Mouse (Mus musculus): Measurements from ENCODE around the gene Aqp9.
"Not testable (repeated sequence)": the region's sequence is repeated elsewhere in the genome, so short reads cannot be mapped to it uniquely, and the experiment has no call there.

The Aqp9 gene

DNA sequence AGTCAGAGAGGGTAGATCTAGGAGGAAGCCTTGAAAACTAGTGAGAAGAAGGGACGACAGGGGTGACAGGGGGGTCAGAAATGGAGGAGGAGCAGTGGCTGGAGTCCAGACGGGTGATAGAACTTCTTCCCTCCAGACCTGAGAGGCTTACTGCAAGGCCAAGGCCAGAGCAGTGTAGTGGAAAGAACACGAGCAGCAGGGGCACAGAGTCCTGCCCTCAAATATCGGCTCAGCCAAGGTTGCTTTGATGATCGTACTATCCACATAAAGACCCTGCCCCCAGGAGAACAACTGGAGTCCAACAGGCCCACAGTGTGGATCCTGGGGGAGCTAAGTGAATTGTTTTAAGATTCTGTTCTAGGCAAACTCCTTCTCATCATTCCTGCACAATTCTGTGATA is 33.4 kb downstream of the Aqp9 start:
- no peak for DNase-seq

DNA sequence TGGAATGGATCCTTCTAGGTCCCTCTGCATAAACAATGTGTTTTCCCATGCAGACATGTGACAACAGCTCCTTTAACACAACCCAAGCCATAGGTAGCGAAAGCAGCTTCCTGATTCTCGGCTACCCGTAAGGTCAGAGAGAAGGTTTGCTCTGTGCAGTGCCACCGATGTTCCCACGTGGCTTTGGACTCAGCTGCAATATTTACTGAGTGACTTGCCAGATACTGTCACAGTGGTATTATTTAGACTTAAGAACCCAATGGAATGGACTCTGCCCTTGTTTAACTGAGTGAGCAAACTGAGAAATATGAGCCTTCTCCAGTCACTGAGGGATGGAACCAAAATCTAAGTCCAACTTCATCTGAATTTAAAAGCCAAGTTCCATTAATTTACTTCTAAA is 35.3 kb downstream of the Aqp9 start:
- DNase-seq: no peak

DNA sequence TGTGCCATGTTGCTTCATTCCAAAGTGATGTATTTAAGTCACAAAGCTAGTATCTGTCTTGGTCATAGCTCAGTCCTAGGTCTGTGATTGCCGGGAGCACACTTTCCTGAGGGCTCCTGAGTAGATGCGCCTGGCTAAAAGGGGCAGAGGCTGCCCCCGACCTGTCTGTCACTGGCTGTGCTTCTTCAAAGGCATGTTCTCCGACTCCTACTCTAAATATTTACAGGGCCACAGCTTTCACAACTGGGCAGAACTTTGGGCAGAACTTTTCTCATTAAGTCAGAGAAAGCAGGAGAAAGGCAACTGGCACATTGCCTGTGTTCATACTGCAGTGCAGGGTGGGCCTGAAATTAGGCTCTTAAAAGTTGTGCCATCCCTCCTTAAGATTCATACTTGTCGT is 36.7 kb downstream of the Aqp9 start:
- no peak for DNase-seq

DNA sequence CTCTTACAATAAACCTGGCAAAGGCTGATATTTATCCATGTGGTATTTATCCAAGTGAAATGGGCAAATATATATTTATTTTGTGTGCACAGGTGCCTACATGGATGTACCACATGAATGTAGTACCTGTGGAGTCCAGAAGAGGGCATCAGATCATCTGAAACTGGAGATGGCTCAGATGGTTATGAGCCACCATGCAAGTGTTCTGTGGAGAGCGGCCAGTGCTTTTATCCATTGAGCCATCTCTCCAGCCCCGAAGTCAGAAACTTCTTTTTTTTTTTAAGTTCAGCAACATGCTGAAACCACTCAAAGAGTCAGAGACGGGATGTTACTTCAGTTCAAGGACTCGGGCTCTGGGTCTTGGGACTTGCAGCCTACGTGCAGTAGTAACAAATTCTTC is 39.6 kb downstream of the Aqp9 start:
- peak; percentile 80 for DNase-seq

DNA sequence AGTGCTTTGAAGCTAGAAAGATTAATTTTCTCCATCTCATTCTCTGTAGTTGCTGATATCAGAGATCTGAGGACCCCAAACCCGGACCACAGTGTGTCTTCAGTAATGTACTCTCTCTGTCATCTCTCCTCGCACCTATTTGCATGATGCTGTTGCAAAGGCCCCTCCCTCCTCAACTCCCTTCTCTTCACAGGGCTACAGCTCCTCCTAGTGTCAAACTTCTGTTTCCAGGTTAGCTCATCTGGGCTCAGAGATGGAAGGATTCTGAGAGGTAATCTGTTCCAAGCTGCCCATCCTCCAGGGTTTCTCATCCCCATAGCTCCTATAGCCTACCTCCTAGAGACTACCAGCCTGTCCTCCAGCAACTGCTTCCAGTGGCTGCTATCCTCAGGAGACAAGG is 42.3 kb downstream of the Aqp9 start:
- peak; percentile 21 for DNase-seq

DNA sequence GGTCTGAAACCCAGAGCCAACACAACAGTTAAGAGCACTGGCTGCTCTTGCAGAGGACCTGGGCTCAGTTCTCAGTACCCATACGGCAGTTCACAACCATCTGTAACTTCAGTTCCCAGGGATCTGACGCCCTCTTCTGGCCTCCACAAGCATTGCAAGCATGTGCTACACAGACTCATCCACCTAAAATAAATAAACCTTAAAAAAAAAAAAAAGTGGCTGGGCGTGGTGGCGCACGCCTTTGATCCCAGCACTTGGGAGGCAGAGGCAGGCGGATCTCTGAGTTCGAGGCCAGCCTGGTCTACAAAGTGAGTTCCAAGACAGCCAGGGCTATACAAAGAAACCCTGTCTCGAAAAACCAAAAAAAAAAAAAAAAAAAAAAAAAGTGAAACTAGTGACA is 45.4 kb downstream of the Aqp9 start:
- DNase-seq: not testable (repeated sequence)

DNA sequence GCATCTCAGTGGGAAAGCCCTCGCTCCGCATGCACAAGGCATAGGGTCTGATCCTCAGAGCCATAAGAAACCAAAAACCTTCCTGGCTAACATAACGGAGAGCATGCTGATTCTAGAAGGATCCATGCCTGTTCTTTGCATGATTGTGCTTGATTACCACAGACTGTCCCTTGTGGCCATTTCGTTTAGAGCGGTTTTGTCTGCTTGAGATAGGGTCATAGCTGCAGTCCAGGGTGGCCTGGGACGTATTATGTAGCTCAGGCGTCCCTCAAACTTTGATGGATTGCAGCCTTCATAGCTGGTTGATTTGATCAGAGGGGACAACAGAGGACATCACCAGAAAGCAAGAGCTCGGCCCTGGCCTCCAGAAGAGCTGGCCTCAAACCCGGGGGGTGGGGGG is 47.6 kb downstream of the Aqp9 start:
- DNase-seq: no peak

DNA sequence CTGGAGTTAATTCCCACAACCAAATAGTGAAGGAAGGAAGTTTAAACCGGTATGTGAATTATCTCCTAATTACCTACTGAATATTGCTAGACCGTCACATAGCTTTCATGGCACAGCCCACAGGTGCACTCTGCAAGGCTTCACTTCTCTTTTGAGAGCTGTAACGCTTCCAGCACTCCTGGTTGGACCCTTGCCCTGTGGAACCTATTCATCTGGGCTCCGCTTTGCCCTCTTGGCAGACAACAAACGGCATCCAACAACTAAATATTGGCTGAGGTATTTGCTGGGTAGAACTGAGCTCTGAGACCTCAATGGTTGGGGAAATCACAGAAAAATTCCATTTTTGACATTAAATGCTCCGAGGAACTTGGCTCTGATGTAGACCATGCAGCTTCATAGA is 55.3 kb downstream of the Aqp9 start:
- DNase-seq: no peak

DNA sequence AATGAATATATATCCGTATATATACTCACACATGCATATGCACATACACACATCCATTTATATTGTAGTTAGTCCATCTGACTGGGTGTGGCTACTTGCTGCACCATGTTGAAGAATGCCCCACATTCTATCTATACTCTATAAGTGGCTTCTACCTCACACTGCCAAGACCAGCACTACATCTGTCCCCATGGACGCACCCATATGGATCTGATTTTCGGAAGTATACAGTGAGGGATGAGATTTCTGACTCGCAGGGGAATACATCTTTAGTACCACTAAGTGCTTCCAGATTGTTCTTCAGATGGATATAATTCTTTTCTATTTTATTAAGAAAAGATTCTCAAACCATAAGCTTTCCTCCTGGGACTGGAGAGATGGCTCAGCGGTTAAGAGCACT is 65.0 kb downstream of the Aqp9 start:
- no peak for DNase-seq

DNA sequence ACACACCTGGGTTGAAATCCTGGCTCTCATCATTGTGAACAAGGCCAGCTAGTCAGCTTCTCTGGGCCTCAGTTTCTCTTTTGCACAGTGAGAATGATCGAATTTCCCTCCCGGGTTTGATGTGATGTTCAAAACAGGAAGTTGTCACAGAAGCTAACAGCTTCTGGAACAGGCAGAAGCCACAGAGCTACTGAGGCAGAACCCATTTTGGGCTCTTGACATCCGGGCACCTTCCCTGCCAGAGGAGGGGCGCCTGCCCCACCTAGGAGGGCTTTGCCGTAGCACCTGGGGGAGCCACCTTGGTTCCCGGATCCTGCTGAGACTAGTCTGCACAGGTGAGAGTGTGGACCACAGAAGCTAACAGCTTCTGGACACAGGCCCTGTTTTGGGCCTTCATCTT is 74.4 kb downstream of the Aqp9 start:
- no peak for DNase-seq

DNA sequence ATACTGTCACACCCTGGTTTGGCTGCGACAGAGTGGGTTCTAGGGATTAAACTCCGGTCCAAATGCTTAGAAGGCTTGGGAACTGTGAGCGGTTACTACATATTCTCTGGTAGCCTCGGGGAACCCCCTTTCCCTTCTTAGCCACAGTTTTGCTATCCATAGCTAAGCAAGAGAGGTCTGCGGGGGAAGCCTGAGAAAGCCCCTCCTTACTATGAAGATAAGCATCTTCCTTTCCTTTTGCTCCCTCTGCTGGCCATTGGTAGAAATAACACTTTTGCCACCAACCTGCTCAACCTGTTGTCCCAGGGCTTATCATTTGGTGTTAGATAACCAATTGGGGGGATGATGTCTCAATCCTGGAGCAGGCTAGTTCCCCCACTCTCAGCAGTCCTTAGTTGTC is 76.4 kb downstream of the Aqp9 start:
- peak; percentile 44 for DNase-seq

DNA sequence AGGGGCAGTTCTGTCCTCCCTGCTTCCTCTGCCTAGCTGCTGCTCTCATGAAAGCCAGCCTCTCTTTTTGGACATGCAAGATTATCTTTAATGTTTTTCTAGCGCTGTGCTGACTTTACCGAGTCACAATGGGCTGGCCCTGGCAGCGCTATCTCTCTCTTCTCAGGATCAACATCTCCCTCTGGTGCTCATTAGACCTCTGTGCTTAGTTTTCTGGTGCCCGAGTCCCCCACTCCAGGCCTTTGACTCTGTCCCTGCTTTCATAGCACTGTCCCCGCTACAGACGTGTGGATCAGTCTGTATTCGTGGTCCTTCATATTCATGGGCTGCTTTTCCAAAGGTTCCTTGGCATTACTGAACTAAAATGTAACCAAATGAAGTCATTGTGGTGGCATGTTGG is 89.3 kb downstream of the Aqp9 start:
- no peak for DNase-seq

DNA sequence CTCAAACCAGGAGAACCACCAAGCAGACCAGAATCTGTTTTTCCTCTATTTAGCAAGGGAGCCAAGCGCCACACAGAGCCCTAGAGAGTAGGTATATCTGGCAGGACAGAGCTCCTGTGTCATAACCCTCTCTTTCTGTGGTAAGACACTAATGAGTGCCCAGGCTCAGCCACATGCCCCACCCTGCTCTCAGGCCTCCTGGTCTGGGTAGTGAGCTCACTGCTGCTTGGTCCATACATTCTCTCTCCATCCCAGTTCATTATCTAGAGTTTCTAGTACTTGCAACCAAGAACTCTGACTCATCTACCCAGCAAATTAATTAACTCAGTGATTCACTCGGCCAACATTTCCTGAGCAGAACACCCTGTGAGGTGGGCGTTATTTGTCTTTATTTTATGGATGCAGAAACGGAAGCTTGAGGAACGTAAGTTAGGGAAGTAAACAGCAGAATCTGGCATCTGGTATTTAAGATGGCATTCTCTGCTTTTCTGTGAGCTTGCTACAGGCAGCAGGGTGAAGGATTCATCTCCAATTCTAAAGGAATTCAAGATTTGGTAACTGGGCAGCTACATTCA is 91.1 kb downstream of the Aqp9 start:
- DNase-seq: no peak

DNA sequence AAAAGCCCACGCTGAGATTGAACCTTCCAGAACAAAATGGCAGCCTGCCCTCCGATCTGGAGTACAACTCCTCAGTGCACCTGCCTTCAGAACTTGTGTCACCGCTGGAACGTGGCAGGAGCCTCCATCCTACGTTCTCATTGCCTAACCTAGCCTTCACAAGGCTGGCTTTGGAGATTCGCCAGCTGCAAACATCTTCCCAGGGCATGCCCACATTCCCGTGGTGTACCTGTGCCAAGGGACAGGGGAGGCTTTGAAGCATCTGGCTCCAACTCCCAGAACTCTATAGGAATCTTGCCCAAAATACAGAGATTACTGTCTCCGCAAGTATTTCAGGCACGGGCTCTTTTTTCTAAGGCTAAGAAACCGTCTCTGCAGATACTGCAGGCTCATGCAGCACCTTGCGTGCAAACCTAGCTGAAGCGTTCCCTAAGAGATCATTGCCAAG is 92.3 kb downstream of the Aqp9 start:
- no peak for DNase-seq

DNA sequence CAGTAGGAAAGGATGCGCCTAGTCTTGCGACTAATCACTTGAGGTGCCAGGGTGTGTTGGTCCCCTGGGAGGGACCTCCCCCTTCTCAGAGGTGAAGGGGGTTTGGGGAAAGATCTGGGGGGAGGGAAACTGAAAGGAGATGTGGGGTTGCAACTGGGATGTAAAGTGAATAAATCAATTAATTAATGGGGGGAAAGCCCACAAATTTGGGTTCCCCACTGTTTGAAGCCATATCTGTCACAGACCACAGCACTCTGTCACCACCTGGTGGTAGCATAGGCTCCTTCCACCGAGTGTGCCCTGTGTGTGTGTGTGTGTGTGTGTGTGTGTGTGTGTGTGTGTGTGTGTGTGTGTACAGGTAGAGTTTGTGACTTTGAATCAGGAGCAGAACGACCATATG is 94.7 kb downstream of the Aqp9 start:
- DNase-seq: peak; percentile 49

DNA sequence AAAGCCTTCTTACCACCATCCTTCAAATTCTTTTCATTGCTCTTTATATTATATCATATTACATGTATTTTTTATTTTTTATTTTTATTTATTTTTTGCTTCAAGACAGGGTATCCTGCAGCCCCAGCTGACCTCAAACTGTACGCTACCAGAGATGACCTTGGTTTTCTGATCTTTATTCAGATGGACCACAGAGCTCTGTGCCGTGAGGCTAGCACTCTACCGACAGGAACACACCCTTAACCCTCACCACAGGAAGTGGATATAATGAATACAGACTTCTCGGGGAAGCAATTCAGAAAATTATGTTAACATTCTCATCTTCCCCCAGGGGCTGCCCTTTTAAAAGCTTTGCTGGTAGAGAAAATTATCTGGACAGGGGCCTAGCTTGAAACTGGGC is 95.4 kb downstream of the Aqp9 start:
- no peak for DNase-seq

DNA sequence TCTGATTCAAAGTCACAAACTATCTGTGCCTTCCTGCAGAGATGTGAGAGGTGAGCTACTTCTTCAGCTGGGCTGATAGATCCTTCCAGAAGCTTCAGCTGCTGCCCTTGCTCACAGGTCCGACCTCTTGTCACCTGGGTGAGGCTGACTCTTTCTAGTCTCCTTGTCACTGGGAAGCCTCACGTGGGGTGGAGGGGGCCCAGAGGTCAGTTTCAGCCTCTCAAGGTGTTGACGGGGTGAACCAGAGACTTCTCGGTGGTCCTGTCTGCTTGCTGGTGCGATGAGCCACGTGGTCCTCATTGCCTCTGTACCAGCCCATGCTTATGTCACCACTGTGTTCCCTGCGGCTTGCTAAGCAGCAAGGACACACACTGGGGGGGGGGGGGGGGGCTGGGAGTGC is 96.0 kb downstream of the Aqp9 start:
- DNase-seq: no peak

DNA sequence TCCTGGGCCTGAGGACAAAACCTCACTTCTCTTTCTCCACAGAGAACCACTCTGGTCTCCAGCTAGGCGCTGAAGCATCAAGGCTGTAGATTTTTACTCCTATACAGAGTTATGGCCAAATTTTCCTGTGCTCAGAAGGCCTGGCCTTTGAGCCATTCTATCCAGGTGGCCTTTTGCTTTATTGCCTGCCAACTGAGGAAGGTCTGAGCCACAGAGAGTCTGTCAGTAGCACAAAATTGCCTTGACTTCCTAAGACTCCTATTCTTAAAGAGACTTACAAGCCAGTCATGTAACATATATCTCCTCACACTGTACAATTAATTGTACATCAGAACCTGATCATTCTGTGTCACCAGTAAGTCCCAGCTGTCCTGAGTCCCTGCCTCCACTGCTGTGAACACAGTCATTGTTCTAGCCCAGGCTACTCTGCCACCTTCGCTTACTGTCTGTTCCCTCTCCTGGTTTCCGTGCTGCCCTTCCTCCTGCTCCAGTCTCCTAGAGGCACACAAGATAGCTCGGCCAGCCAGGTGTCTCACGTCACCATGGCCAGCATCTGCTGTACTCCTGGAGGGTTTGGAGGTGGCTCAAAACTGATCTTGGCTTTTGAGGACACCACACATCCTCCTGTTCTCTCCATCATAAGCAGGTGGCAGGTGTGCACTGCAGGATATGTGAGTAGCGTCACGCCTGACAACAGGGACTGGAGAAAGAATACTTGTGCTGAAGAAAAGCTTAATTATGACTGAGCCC is 96.7 kb downstream of the Aqp9 start:
- DNase-seq: no peak

DNA sequence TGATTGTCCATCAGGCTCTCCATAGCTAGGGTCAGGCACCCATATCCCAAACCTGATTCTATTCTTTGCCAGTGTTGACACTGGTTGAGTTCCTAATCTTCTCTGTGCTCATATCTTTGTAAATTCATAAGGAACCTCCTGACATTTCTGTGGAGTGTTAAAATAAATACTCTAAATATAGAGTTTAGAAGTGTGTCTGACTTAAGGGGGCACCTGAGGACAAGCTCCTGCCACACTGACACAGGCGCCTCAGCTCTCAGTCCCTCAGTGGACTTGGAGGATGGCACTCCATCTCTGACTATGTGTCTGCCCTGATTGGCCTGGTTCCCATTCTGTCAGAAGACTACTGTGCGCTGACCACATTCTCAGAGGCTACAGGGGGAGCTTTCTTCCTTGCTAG is 97.9 kb downstream of the Aqp9 start:
- no peak for DNase-seq

DNA sequence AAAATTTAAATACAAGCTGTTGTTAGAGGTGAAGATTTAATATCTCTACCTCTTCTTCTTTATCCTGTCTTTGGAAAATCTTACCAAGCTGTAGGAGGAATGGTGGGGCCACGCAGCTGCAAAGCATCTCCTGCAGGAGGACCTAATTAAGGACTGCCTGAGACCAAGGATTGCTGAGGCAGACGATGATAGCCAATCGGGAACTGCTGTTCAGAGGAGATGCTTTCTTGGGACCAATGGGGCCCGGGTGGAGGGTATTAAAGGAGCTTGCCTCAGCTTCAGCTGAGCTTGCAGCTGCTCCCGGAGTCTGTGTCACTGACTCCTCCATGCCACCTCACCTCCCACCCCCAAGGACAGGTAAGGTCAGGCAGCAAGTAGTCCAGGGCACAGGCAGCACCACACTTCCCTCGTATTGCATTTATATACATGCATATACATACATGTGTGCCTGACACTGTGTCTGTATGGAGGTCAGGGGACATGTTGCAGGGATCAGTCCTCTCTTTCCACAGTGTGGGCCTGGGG is 99.6 kb downstream of the Aqp9 start:
- DNase-seq: no peak

DNA sequence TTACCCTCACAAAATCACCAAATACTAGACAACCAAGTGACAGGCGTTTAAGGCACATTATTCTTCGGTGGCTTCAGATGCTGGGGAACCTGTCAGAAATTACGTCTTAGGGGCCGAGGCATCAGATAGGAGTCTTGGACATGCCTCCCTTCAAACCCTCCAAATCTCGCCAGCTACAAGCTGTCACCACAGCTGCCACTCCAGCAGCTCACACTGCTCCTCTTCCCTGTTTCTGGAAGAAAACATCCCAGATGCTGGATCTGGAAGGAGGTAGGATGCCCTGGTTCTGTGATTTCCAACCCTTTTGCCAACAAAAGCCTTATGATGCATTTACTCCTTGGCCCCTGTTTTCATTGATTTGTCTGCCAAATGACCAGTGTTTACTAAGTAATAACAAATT is 101.3 kb downstream of the Aqp9 start:
- DNase-seq: no peak

DNA sequence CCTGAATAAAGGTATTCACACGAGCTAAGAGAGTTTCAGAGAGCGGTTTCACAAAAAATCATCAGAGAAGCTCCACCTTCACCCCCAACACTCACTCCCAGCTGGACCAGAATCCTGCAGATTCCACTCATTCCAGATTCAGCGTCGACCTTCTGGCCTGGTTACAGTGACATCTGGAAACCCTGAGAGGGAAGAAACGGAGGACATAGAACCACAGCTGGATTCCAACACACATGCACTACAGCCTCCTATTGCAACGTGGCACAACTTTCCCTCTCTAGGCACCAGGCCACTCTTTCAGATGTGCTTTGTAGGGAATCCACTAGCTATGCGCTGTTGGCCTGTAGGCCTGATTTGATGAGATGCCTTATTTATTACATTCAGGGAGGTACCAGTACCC is 102.0 kb downstream of the Aqp9 start:
- DNase-seq: no peak

DNA sequence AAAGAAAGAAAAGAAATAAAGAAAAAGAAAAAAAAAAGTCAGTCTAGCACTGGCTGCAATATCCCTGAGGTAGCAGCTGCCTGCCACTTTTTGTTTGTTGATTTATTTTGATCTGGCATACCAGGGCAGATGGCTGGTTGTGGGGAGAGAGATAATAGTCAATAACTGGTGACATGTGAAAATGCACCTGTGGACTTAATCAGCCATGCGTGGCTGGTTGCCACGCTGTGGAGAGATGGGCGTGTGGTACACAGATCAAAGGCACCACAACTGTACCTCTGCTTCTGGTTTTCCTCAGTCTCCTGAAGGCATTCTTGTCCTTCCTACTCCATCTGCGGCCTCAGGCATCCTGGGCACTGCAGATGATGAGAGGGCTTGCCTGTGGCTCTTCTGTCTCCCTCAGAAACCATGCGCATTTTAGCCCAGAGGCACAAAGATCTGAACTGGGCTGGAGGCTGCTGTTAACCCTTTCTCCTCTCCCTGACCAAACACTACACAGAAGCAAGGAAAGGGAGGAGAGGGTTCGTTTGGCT is 103.1 kb downstream of the Aqp9 start:
- DNase-seq: no peak

DNA sequence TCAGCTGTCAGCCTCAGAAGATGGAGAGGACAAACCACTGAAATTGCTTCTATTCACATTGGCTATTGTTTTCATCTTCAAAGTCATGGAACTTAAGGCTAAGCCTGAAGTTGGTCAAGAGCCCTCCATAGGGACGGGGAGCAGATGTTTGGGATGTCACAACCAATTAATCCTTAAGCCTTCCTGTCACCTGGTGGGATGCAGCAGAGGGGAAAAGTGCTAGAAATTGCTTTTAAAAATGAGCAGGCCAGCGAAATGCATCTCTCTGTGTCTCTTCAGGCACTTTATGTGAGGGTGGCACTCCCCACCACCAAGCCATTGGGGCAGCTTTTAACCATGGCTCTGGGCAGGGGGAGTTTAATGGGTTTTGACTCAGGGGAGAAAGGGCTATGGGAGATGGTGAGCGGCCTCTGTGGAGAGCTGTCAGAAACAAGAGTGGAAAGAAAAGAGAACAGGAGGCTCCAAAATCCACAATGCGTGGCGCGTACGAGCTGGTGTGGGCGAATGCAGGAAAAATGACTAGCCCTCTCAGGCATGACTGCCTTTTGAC is 104.1 kb downstream of the Aqp9 start:
- no peak for DNase-seq

All from kidney, postnatal 14 days (tissue).